Mouse (Mus musculus) lung, adult 10 weeks (tissue): ENCODE data around the gene Mip. TPM values are rescaled to one million over a fixed set of nuclear protein-coding genes. Genes with fewer than 3 reads are reported as not detected.

Experiments used
- polyA plus RNA-seq: library from polyadenylated mRNA; stranded (reverse); fragments of 350-450 nt; fragmentation: Illumina TruSeq; extraction: RNeasy Lipid Tissue Mini Kit (QIAGEN cat#74804); gene quantifications from one replicate; pipeline ENCODE4 v1.2.3, GENCODE M21; 2014; ENCODE audit warnings: low read depth, low replicate concordance; ENCODE audit not compliant: insufficient read depth

Gene Mip
- not detected for polyA plus RNA-seq

GRCm38 (mm10) chr10:128225538-128225937 lies at the start of gene Mip:
Gene Mip, plus strand, starts transcription at chr10:128225838.

GRCm38 (mm10) chr10:128179989-128180388 lies 45.6 kb upstream of the Mip start, which contains the start of gene Rbms2:
Gene Rbms2, minus strand, starts transcription at chr10:128180297.

GRCm38 (mm10) chr10:128194024-128194550 lies 31.6 kb upstream of the Mip start, which contains the start of gene Gls2:
Gene Gls2, plus strand, starts transcription at chr10:128194457.

GRCm38 (mm10) chr10:128211390-128212108 lies 14.1 kb upstream of the Mip start, which contains the start of gene Spryd4:
Gene Spryd4, minus strand, starts transcription at chr10:128211807.

GRCm38 (mm10) chr10:128231697-128232419 lies 6.2 kb downstream of the Mip start, which contains the start of gene Timeless:
Gene Timeless, plus strand, starts transcription at chr10:128232065.

GRCm38 (mm10) chr10:128253677-128254255 lies 28.1 kb downstream of the Mip start, which contains the start of gene Apon:
Gene Apon, plus strand, starts transcription at chr10:128254096.

GRCm38 (mm10) chr10:128268371-128268770 lies 42.7 kb downstream of the Mip start, which contains the start of gene Apof:
Gene Apof, plus strand, starts transcription at chr10:128268671.

GRCm38 (mm10) chr10:128270287-128270841 lies 44.7 kb downstream of the Mip start, which contains the start of gene Stat2:
Gene Stat2, plus strand, starts transcription at chr10:128270559.

Other genes starting within 250 kb of the Mip start
- gene Hsd17b6, start 218.2 kb upstream of the Mip start, polyA plus RNA-seq = not detected
- gene Prim1, start 210.7 kb upstream of the Mip start, polyA plus RNA-seq = 6.5 TPM
- 825 TPM for gene Naca, start 190.3 kb upstream of the Mip start, polyA plus RNA-seq
- 115 TPM for gene Ptges3, start 166.9 kb upstream of the Mip start, polyA plus RNA-seq
- gene Atp5b, start 142.6 kb upstream of the Mip start, polyA plus RNA-seq = 646 TPM
- gene Baz2a, start 134.3 kb upstream of the Mip start, polyA plus RNA-seq = 8.5 TPM
- 47.3 TPM for gene Rbms2, start 45.5 kb upstream of the Mip start, polyA plus RNA-seq
- gene Gls2, start 31.4 kb upstream of the Mip start, polyA plus RNA-seq = 0.59 TPM
- gene Spryd4, start 14.0 kb upstream of the Mip start, polyA plus RNA-seq = 8.9 TPM
- 10.7 TPM for gene Timeless, start 6.2 kb downstream of the Mip start, polyA plus RNA-seq
- gene Apon, start 28.3 kb downstream of the Mip start, polyA plus RNA-seq = not detected
- 0.19 TPM for gene Apof, start 42.8 kb downstream of the Mip start, polyA plus RNA-seq
- 11.8 TPM for gene Stat2, start 44.7 kb downstream of the Mip start, polyA plus RNA-seq
- gene Il23a, start 72.9 kb downstream of the Mip start, polyA plus RNA-seq = not detected
- 7.8 TPM for gene Pan2, start 77.5 kb downstream of the Mip start, polyA plus RNA-seq
- gene Cnpy2, start 96.6 kb downstream of the Mip start, polyA plus RNA-seq = 144 TPM
- 59.3 TPM for gene Cs, start 111.9 kb downstream of the Mip start, polyA plus RNA-seq
- 24.4 TPM for gene Coq10a, start 143.2 kb downstream of the Mip start, polyA plus RNA-seq
- 3.1 TPM for gene Ankrd52, start 151.3 kb downstream of the Mip start, polyA plus RNA-seq
- not detected for gene Slc39a5, start 175.4 kb downstream of the Mip start, polyA plus RNA-seq
- gene Nabp2, start 185.7 kb downstream of the Mip start, polyA plus RNA-seq = 47.4 TPM
- gene Rnf41, start 185.8 kb downstream of the Mip start, polyA plus RNA-seq = 22.4 TPM
- gene Smarcc2, start 233.4 kb downstream of the Mip start, polyA plus RNA-seq = 27.3 TPM